Mouse (Mus musculus): ENCODE data around the gene Tti1. TPM values are rescaled to one million over a fixed set of nuclear protein-coding genes. Genes with fewer than 3 reads are reported as not detected.

Gene Tti1
- total and polyA plus RNA-seq, 3 experiments, result 19.3 to 26.5 TPM; not detected in 1

- peak in 2 of 3 experiments; percentile 51 to 63; a peak in 4 of 6 replicates for TF ChIP-seq CTCF (IDR thresholded peaks at IDR 0.05 in 2 of 3, conservative IDR thresholded peaks at IDR 0.05 in 1 of 3; ENCODE audit: control insufficient read depth in 1 of 3, insufficient read depth in 1 of 3, low read depth in 2 of 3, low read length in 3 of 3, poor library complexity in 1 of 3, severe bottlenecking in 1 of 3)
- no peak for TF ChIP-seq MAZ (IDR thresholded peaks at IDR 0.05; ENCODE audit: low read depth, low read length)
- TF ChIP-seq E2F4 (IDR thresholded peaks at IDR 0.05; ENCODE audit: borderline replicate concordance, low read depth, low read length), result no peak
- no peak for TF ChIP-seq ELF1 (IDR thresholded peaks at IDR 0.05; ENCODE audit: low read depth, low read length)
- TF ChIP-seq UBTF (IDR thresholded peaks at IDR 0.05; ENCODE audit: borderline replicate concordance, insufficient read depth, low read depth, low read length), result no peak
- TF ChIP-seq ZC3H11A (IDR thresholded peaks at IDR 0.05; ENCODE audit: low read depth, low read length), result peak; percentile 32; the same call in 1 of the 2 replicates
- TF ChIP-seq POLR2A (IDR thresholded peaks at IDR 0.05; ENCODE audit: control insufficient read depth in 1 of 2, insufficient read depth in 1 of 2, low read depth in 1 of 2, low read length in 2 of 2, poor library complexity in 1 of 2), result no peak
- no peak for TF ChIP-seq USF2 (IDR thresholded peaks at IDR 0.05; ENCODE audit: borderline replicate concordance in 1 of 2, insufficient read depth in 1 of 2, low read depth in 1 of 2, low read length in 2 of 2)
- TF ChIP-seq EP300 (IDR thresholded peaks at IDR 0.05; ENCODE audit: low read depth in 1 of 2, low read length in 2 of 2), result no peak; a peak in 1 of 4 replicates
- no peak for TF ChIP-seq MAX (IDR thresholded peaks at IDR 0.05; ENCODE audit: low read length)
- TF ChIP-seq SIN3A (IDR thresholded peaks at IDR 0.05; ENCODE audit: low read length), result no peak
- no peak for TF ChIP-seq HCFC1 (IDR thresholded peaks at IDR 0.05; ENCODE audit: low read depth, low read length)
Measured at GRCm38 (mm10) chr2:158064571-158065048, 36.4 kb upstream of the Tti1 start (continued).

- no peak overlapping the region for H3K9ac ChIP-seq (ENCODE audit: control insufficient read depth, low read depth, low read length, poor library complexity, severe bottlenecking)
- H3K4me3 ChIP-seq (ENCODE audit: control insufficient read depth in 1 of 2, insufficient read depth in 1 of 2, low read depth in 2 of 2, low read length in 2 of 2), result no peak overlapping the region
- no peak overlapping the region for H3K27ac ChIP-seq (ENCODE audit: control insufficient read depth, low read depth, low read length)
- no peaks in the 10 kb centered on the region for H3K79me2 ChIP-seq (ENCODE audit: control insufficient read depth, insufficient read depth, low read length, poor library complexity)
- H3K36me3 ChIP-seq (ENCODE audit: control insufficient read depth in 1 of 2, insufficient read depth in 2 of 2, low read length in 2 of 2), result peaks cover 6 to 17% of the 10 kb centered on the region in 2 experiments
- peaks cover 0 to 3% of the 10 kb centered on the region in 2 experiments; a peak in 2 of 4 replicates for H3K4me1 ChIP-seq (ENCODE audit: control insufficient read depth in 1 of 2, insufficient read depth in 2 of 2, low read length in 2 of 2)
- TF ChIP-seq TAL1 (IDR thresholded peaks at IDR 0.05; ENCODE audit: low read length), result no peak
- no peak for TF ChIP-seq UBTF (IDR thresholded peaks at IDR 0.05; ENCODE audit: borderline replicate concordance, insufficient read depth, low read depth, low read length)
- TF ChIP-seq MAZ (IDR thresholded peaks at IDR 0.05; ENCODE audit: low read depth, low read length), result no peak
- no peak for TF ChIP-seq GABPA (IDR thresholded peaks at IDR 0.05; ENCODE audit: low read depth, low read length)
- TF ChIP-seq JUND (IDR thresholded peaks at IDR 0.05; ENCODE audit: low read depth, low read length), result no peak
- TF ChIP-seq NRF1 (IDR thresholded peaks at IDR 0.05; ENCODE audit: insufficient read depth, low read depth, low read length, poor library complexity, severe bottlenecking), result no peak
- TF ChIP-seq ZC3H11A (IDR thresholded peaks at IDR 0.05; ENCODE audit: low read depth, low read length), result no peak
- TF ChIP-seq ZNF384 (IDR thresholded peaks at IDR 0.05; ENCODE audit: low read depth, low read length), result no peak
- no peak for TF ChIP-seq SMC3 (IDR thresholded peaks at IDR 0.05; ENCODE audit: low read depth, low read length)
- TF ChIP-seq ELF1 (IDR thresholded peaks at IDR 0.05; ENCODE audit: low read depth, low read length), result no peak
- no peak for TF ChIP-seq POLR2AphosphoS2 (IDR thresholded peaks at IDR 0.05; ENCODE audit: low read length)
- no peak for TF ChIP-seq MAFK (IDR thresholded peaks at IDR 0.05; ENCODE audit: borderline replicate concordance, low read depth, low read length)
- no peak for TF ChIP-seq USF1 (IDR thresholded peaks at IDR 0.05; ENCODE audit: low read depth, low read length)
- no peak for TF ChIP-seq CHD1 (IDR thresholded peaks at IDR 0.05; ENCODE audit: low read depth, low read length)
- TF ChIP-seq NELFE (IDR thresholded peaks at IDR 0.05; ENCODE audit: low read depth, low read length), result no peak
- TF ChIP-seq ZKSCAN1 (IDR thresholded peaks at IDR 0.05; ENCODE audit: low read depth, low read length), result no peak
- TF ChIP-seq RCOR1 (IDR thresholded peaks at IDR 0.05; ENCODE audit: low read depth, low read length), result no peak
- TF ChIP-seq HCFC1 (IDR thresholded peaks at IDR 0.05; ENCODE audit: low read depth, low read length), result no peak
- no peaks in the 10 kb centered on the region for H3K9me3 ChIP-seq (replicated peaks; ENCODE audit: insufficient read depth, low read length)
- DNase-seq (ENCODE audit: low read depth, low spot score), result no peak
- no peaks in the 10 kb centered on the region for H3K27me3 ChIP-seq (ENCODE audit: control insufficient read depth in 1 of 2, insufficient read depth in 2 of 2, low read length in 2 of 2)
Measured at GRCm38 (mm10) chr2:158063036-158063435, 34.8 kb upstream of the Tti1 start.

All from MEL (cell line).